Mouse (Mus musculus): ENCODE measurements around the gene Chad.

- TF ChIP-seq POLR2A (IDR thresholded peaks at IDR 0.05; ENCODE audit: borderline replicate concordance, low read depth, low read length) (no peak), CTCF (IDR thresholded peaks at IDR 0.05; ENCODE audit: low read depth, low read length) (no peak)
These were observed 22.7 kb downstream of the Chad start for GRCm38 (mm10) chr11:94587511-94587910.

All from bone marrow macrophage, adult 2 months (primary cell).